Mouse (Mus musculus): ENCODE results near the gene Gm20696. TPM values are rescaled to one million over a fixed set of nuclear protein-coding genes. Genes with fewer than 3 reads are reported as not detected.

Gene Gm20696
- total RNA-seq, 1 experiment: 0.58 TPM

DNA sequence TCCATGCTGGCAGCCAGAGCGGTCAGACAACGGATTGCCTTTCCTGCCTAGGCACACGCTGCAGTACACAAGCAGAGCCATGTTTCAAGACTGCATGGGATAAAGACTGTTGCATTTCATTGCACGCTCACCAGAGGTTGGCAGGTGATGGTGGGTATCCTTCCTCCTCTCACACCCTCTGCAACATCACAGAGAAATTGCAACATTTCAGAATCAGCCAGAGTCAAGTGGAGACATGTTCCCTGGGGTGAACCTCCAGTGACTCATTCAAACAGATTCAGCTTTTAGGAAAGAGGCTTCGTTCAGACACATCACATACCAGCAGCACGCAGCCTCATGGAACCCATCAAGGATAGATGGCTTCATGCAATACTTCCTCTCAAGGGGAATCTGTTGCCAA is 274.1 kb downstream of the Gm20696 start:
- in situ Hi-C loops (cut with MboI; ENCODE audit: low sequenced_read_pairs in 2 of 2, unreplicated experiment in 2 of 2): no loop called here
- no peak for TF ChIP-seq ZNF384 (IDR thresholded peaks at IDR 0.05; ENCODE audit: low read depth, low read length)
- no peak for TF ChIP-seq ZC3H11A (IDR thresholded peaks at IDR 0.05; ENCODE audit: borderline replicate concordance, low read depth, low read length)
- no peak for TF ChIP-seq CHD2 (IDR thresholded peaks at IDR 0.05; ENCODE audit: low read depth, low read length)
- no peak for TF ChIP-seq MAFK (IDR thresholded peaks at IDR 0.05; ENCODE audit: insufficient read depth, low read depth, low read length)
- no peak for TF ChIP-seq HCFC1 (IDR thresholded peaks at IDR 0.05; ENCODE audit: borderline replicate concordance, insufficient read depth, low read length)
- Histone ChIP-seq H3K9ac (ENCODE audit: insufficient read depth, low read depth, low read length, poor library complexity, severe bottlenecking) (no peak overlapping the region), H3K27ac (ENCODE audit: insufficient read depth, low read depth, low read length, poor library complexity, severe bottlenecking) (no peak overlapping the region), H3K4me3 (ENCODE audit: insufficient read depth in 1 of 2, low read depth in 1 of 2, low read length in 2 of 2, poor library complexity in 1 of 2, severe bottlenecking in 1 of 2) (no peak overlapping the region), H3K4me1 (ENCODE audit: control insufficient read depth in 2 of 2, insufficient read depth in 2 of 2, low read length in 2 of 2, poor library complexity in 1 of 2) (peaks cover 3 to 8% of the 10 kb centered on the region in 2 experiments; a peak in 2 of 4 replicates), H3K36me3 (ENCODE audit: control insufficient read depth, insufficient read depth, low read length, poor library complexity, severe bottlenecking) (no peaks in the 10 kb centered on the region), H3K9me3 (ENCODE audit: control insufficient read depth, insufficient read depth, low read depth, low read length) (no peaks in the 10 kb centered on the region)
- DNase-seq (ENCODE audit: low read depth, low spot score): no peak

DNA sequence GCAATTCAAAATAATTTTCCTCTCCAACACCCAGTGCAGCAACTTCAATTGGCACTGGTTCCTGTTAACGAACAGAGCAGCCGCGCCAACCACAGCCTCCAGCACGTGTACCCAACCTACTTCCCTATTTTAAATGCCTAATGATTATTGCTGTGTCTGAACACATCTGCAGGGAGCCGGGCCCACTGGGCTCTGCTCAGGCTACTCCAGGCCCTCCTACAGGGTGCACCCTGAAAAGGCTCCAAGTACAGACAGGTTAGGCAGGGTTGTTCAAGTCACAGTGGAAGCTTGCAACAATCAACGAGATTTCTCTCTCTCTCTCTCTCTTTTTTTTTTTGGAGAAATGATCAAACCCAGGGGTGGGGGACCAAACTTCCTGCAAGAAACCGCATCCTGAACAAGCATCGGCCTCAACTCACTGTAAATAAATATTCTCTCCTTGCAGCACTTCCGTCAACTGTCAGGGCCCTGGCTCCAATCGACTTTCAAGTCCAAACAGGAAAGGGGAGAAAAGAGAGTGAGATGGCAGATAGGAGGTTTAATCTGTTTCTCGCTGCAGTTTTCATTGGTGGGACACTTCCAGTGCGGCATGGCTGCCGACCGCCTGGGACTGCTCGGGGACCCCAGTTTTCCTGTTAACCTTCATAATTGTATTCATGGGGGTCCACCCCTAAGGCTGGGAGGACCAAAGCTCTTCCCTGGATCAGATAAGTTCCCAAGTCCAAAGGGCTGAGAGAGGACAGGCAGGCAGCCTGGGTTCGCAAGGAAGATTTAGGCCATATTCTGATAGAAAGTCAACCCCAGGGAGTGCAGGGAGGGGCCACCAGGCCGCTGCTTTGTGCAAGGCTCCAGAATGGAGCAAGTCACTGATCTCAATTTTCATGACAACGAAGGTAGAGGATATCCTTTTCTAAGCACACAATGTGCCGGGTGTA is 277.6 kb downstream of the Gm20696 start:
- H3K9ac ChIP-seq (ENCODE audit: insufficient read depth, low read depth, low read length, poor library complexity, severe bottlenecking): no peak overlapping the region
- no peak overlapping the region for H3K27ac ChIP-seq (ENCODE audit: insufficient read depth, low read depth, low read length, poor library complexity, severe bottlenecking)
- no peaks in the 10 kb centered on the region for H3K9me3 ChIP-seq (ENCODE audit: control insufficient read depth, insufficient read depth, low read depth, low read length)
- peak overlapping the region in 1 of 2 experiments; percentile 26; a peak in 2 of 4 replicates for H3K4me3 ChIP-seq (ENCODE audit: insufficient read depth in 1 of 2, low read depth in 1 of 2, low read length in 2 of 2, poor library complexity in 1 of 2, severe bottlenecking in 1 of 2)
- no peak for DNase-seq (ENCODE audit: low read depth, low spot score)
- in situ Hi-C loops (cut with MboI; ENCODE audit: low sequenced_read_pairs in 2 of 2, unreplicated experiment in 2 of 2): no loop called here
- H3K36me3 ChIP-seq (ENCODE audit: control insufficient read depth, insufficient read depth, low read length, poor library complexity, severe bottlenecking): no peaks in the 10 kb centered on the region
- H3K4me1 ChIP-seq (ENCODE audit: control insufficient read depth in 2 of 2, insufficient read depth in 2 of 2, low read length in 2 of 2, poor library complexity in 1 of 2): peaks cover 6 to 8% of the 10 kb centered on the region in 2 experiments
- no peak for TF ChIP-seq ZC3H11A (IDR thresholded peaks at IDR 0.05; ENCODE audit: borderline replicate concordance, low read depth, low read length)

DNA sequence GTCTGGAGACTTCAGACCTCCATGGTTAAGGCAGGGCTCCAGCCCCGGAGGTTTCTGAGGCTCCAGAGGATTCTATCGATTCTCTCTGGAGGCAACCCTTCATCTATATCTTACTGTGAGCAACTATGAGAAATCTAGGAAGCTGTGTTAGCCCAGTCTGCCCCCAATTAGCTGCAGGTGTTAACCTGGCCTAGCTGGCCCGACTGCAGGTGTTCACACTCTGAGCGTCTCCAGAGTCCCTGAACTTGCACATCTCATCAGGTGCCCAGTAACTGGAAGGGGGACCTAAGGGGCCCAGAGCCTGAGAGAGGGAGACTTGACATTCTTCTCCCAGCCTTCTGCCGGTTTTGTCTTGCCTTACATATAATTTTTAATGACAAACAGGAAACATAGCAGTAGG is 278.6 kb downstream of the Gm20696 start:
- TF ChIP-seq HCFC1 (IDR thresholded peaks at IDR 0.05; ENCODE audit: borderline replicate concordance, insufficient read depth, low read length) (no peak), MAFK (IDR thresholded peaks at IDR 0.05; ENCODE audit: insufficient read depth, low read depth, low read length) (no peak), ZC3H11A (IDR thresholded peaks at IDR 0.05; ENCODE audit: borderline replicate concordance, low read depth, low read length) (no peak), ZNF384 (IDR thresholded peaks at IDR 0.05; ENCODE audit: low read depth, low read length) (no peak), CHD2 (IDR thresholded peaks at IDR 0.05; ENCODE audit: low read depth, low read length) (no peak)
- Histone ChIP-seq H3K9me3 (ENCODE audit: control insufficient read depth, insufficient read depth, low read depth, low read length) (no peaks in the 10 kb centered on the region), H3K27ac (ENCODE audit: insufficient read depth, low read depth, low read length, poor library complexity, severe bottlenecking) (no peak overlapping the region), H3K4me3 (ENCODE audit: insufficient read depth in 1 of 2, low read depth in 1 of 2, low read length in 2 of 2, poor library complexity in 1 of 2, severe bottlenecking in 1 of 2) (no peak overlapping the region), H3K4me1 (ENCODE audit: control insufficient read depth in 2 of 2, insufficient read depth in 2 of 2, low read length in 2 of 2, poor library complexity in 1 of 2) (peaks cover 5 to 12% of the 10 kb centered on the region in 2 experiments), H3K36me3 (ENCODE audit: control insufficient read depth, insufficient read depth, low read length, poor library complexity, severe bottlenecking) (no peaks in the 10 kb centered on the region), H3K9ac (ENCODE audit: insufficient read depth, low read depth, low read length, poor library complexity, severe bottlenecking) (no peak overlapping the region)
- in situ Hi-C loops (cut with MboI; ENCODE audit: low sequenced_read_pairs in 2 of 2, unreplicated experiment in 2 of 2): no loop called here
- DNase-seq (ENCODE audit: low read depth, low spot score): no peak

DNA sequence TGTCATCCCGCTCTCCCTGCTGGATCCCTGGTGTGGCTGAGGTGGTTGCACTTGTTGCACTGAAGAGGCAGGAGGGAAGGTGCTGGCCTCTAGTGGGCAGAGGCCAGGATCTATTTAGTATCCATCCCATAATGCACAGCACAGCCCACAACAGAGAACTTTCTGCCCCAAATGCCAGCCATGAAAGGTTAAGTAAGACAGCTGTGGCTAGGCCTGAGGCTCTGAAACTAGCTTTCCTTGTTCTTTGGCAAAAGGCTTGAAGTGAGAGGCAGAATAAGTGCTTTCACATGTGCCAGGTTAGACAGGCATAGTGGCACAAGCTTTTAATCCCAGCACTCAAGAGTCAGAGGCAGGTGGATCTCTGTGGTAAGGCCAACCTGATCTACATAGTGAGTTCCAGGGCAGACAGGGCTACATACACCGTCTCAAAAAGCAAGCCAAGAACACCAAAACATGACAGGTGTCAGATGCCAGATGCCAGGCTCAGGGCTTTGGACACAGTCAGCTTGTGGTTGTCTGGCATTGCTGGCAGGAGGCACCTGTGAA is 281.5 kb downstream of the Gm20696 start:
- Histone ChIP-seq H3K36me3 (ENCODE audit: control insufficient read depth, insufficient read depth, low read length, poor library complexity, severe bottlenecking) (no peaks in the 10 kb centered on the region), H3K27ac (ENCODE audit: insufficient read depth, low read depth, low read length, poor library complexity, severe bottlenecking) (no peak overlapping the region), H3K9me3 (ENCODE audit: control insufficient read depth, insufficient read depth, low read depth, low read length) (no peaks in the 10 kb centered on the region), H3K4me3 (ENCODE audit: insufficient read depth in 1 of 2, low read depth in 1 of 2, low read length in 2 of 2, poor library complexity in 1 of 2, severe bottlenecking in 1 of 2) (no peak overlapping the region), H3K4me1 (ENCODE audit: control insufficient read depth in 2 of 2, insufficient read depth in 2 of 2, low read length in 2 of 2, poor library complexity in 1 of 2) (peaks cover 5 to 12% of the 10 kb centered on the region in 2 experiments), H3K9ac (ENCODE audit: insufficient read depth, low read depth, low read length, poor library complexity, severe bottlenecking) (no peak overlapping the region)
- no peak for DNase-seq (ENCODE audit: low read depth, low spot score)
- TF ChIP-seq HCFC1 (IDR thresholded peaks at IDR 0.05; ENCODE audit: borderline replicate concordance, insufficient read depth, low read length) (no peak), MAFK (IDR thresholded peaks at IDR 0.05; ENCODE audit: insufficient read depth, low read depth, low read length) (no peak), ZNF384 (IDR thresholded peaks at IDR 0.05; ENCODE audit: low read depth, low read length) (no peak), CHD2 (IDR thresholded peaks at IDR 0.05; ENCODE audit: low read depth, low read length) (no peak), ZC3H11A (IDR thresholded peaks at IDR 0.05; ENCODE audit: borderline replicate concordance, low read depth, low read length) (no peak)
- in situ Hi-C loops (cut with MboI; ENCODE audit: low sequenced_read_pairs in 2 of 2, unreplicated experiment in 2 of 2): no loop called here
